Mouse (Mus musculus): ENCODE data around the gene Rmnd5a.

DNA sequence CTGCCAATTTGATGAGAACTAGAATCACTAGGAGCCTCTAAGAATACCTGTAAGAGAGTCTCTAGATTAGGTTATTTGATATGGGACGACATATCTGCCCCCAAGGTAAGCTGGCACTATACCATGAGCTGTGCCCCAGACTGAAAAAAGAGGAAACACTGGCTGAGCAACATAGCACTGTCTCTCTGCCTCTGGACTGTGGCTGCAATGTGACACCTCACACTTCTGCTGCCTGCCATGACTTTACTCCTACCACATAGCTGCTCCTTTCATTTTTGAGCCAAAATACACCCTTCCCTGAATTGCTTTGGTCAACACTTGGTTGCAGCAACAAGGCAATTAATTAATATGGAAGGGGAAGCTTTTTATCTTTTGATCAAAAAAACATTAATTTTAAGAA is 4.3 kb upstream of the Rmnd5a start:
- TF ChIP-seq NANOG (IDR thresholded peaks at IDR 0.05; ENCODE audit: borderline replicate concordance, low read length) (no peak), CTCF (conservative IDR thresholded peaks at IDR 0.05; ENCODE audit: low read length) (no peak)

Measured in E14TG2a.4 (cell line).